Mouse (Mus musculus) left cerebral cortex, postnatal 14 days (tissue): ENCODE data around the gene 1810010D01Rik. TPM values are rescaled to one million over a fixed set of nuclear protein-coding genes. Genes with fewer than 3 reads are reported as not detected.
A peak's percentile ranks its signal among the peaks of the same experiment; 100 is the strongest.

Experiments
- DNase-seq, 2 experiments: peaks; one replicate each; pipeline ENCODE4 v3.0.0; 2021 to 2022; ENCODE audit warnings: low spot score in 2 of 2, mixed read lengths in 1 of 2
- intact Hi-C: fragments of 180-260 bp; cut with DNase I; formaldehyde crosslinking; loops from one replicate; pipeline ENCODE4 v1.15.1; 2025
- long read RNA-seq, 2 experiments: library from polyadenylated mRNA; stranded (forward); transcript quantifications; one replicate each; pipeline ENCODE4 v2.0.0; 2021
- total RNA-seq, 2 experiments: library from RNA; stranded (reverse); gene quantifications; 2 replicates each; pipeline ENCODE4 v1.2.3; 2021

The 1810010D01Rik gene
- total RNA-seq = not detected
- long read RNA-seq, experiment 1 = 0 reads
- long read RNA-seq, experiment 2 = 0 reads

- intact Hi-C loops = no loop called here
These were observed at the start of gene 1810010D01Rik for GRCm38 (mm10) chr7:145208006-145208405. Gene 1810010D01Rik, minus strand, starts transcription at chr7:145208119.

DNA sequence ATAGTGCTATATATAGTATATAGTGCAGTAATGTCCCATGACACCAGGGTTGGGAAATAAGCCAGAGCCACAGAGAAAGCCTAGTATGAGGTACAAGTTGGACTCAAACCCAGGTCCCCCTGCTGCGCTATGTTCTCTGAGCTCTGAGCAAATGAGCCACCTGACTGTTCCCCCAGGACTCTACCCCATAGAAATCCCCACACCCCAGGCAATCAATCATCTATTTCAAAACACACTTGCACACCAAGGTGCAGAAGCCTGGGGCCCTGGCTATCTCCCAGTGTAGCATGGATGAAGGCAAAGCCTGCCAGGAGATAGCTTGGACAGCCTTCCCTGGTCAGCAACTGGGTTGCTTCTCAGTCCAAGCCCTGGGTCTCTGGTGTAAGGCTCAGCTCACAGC, 48.2 kb upstream of the 1810010D01Rik start:
- intact Hi-C loops = no loop called here

More at GRCm38 (mm10) chr7:145208006-145208405, at the start of gene 1810010D01Rik:
- no peak for DNase-seq

DNA sequence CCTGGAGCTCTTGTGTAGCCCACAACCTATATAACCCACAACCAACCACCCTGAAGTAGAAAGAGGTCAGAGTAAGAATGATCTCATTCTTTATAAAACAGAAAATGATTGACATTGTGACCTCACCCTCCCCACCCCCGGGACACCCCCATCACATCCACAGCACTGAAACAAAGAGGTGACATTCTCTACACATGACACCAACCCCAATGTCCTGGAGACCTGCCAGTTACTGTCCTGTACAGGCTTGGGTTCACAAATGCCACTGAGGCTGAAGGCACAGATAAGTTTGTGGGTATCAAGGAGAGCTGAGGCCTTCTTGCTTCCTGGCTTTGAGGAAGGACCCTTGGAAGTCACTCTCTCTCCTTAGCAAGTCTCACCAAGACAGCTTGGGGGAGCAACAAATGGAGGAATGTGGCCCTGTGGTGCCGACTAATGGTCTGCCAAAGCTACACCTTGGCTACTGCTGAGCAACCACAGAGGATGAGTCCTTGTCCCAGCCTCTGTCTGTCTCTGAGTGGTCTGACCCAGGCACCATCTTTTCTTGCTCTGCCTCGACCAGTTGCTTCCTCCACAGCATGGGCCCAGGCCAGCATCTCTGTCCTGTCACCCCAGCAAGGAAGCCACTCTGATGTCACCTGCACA, 46.2 kb upstream of the 1810010D01Rik start:
- intact Hi-C loops = no loop called here
- no peak for DNase-seq

More for the DNA sequence above, 48.2 kb upstream of the 1810010D01Rik start:
- DNase-seq = no peak

DNA sequence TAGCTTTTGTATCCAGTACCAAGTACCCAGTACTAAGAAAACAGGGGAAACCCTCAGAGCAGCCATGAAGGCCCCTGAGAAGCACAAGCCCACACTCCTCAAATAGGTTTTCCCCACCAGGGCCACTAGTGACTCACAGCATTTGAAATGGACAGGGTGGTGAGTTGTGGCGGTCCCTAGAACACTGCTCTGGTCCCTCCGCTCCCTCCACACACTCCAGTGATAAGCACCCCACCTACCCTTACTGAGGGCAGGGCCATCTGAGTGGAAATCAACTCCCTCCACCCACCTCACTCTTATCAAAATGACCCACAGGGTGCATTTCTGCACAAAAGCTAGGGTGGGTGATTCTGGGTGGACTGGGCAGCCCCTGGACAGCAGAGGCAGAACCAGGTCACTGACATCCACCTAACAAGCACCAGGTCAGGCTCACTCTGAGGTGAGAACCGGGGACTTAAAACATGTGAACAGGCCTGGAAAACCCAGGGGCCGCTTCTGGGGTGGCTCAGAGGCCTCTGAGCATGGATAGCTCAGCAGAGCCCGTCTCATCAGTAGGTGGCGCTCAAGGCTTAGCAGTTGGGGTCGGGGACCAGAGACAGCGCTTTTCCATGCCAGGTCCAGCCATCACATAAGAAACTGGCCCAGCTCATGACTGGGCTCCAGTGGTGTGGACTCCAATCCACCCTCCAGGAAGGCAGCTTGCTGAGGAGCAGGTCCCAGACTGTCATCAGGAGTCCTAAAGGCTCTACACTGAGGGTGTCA, 45.0 kb upstream of the 1810010D01Rik start:
- intact Hi-C loops = no loop called here
- peak; percentile 73 to 82 for DNase-seq

DNA sequence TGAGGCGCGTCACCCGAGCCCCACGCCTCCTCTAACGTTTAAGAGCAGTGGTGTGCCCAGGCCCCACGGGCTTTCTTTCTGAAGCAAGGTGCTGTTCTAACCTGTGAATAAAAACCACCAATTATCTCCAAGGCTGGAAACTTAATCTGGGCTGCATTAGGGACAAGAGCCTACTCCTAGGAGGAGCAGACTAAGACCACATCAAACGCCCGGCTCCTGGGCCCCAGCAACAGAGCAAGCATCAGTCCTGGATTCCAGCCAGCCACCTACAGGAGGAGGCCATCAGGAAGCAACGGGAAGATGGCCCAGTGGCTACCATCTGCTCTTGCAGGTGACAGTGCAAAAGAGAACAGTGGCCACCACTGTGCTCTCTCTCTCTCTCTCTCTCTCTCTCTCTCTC, 42.3 kb upstream of the 1810010D01Rik start:
- DNase-seq = no peak
- intact Hi-C loops = no loop called here

DNA sequence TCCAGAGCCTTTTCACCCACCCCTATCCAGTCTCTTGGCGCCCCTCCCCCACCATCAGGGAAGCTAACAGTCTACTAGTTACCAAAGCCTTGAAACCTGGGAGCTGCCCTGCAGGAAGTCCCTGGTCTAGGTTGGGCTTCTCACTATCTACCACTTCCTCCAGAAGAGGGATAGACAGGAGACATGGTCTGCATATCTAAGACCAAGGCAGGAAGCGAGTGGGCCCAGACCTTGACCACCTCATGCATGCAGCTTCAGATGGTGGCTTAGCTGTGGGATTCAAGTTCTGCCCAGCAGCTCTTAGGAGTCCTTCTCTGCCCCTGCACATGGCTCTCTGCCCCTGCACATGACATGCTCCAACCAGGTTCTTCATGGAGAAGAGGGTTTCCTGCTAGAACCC, 41.0 kb upstream of the 1810010D01Rik start:
- intact Hi-C loops = no loop called here
- no peak for DNase-seq

DNA sequence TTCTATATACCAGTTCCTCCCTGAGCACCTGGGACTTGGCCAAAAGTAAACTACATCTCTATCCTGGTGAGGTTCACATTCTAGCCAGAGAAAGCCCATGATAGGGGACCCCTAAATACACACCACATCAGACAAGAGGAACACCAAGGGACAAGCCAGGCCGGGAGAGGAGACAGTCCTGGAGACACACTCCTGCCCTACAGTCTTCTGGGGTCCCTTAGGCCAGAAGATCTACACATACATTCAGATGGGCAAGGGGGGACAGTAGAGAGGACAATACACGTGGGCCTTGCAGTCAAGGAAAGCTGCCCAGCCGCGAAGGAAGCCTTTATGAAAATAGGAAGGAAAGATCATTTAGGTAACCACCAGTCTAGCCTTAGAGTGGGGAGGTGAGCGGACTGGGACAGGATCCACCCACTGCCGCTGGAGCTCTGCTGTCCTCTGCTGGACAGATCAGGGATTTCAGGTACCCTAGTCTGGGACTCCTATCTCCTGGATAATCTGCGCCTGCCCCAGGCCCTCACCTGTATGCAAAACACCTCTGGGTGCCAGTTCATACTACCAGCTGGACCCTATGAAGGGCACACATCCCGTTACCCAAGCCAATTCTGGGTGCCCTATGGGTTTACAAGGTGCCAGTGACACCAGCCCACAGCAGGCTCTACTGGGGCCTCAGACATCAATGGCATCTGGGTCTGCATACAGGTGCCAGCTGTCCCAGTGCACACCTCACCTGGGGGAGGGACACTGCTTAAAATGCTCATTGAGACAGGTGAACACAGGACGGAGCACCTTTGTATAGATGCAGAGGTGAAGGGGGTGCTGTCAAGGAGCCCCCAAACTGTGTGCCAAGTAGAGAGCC, 35.2 kb upstream of the 1810010D01Rik start:
- intact Hi-C loops = loop anchor here (1.0 kb wide), 1 partner anchor 306 kb away; no protein-coding TSS in a partner anchor
- DNase-seq = peak; percentile 53 to 78

GRCm38 (mm10) chr7:145242028-145242427, 34.1 kb upstream of the 1810010D01Rik start:
- intact Hi-C loops = no loop called here
- DNase-seq = no peak

GRCm38 (mm10) chr7:145240929-145241328, 33.0 kb upstream of the 1810010D01Rik start:
- intact Hi-C loops = no loop called here
- DNase-seq = no peak

DNA sequence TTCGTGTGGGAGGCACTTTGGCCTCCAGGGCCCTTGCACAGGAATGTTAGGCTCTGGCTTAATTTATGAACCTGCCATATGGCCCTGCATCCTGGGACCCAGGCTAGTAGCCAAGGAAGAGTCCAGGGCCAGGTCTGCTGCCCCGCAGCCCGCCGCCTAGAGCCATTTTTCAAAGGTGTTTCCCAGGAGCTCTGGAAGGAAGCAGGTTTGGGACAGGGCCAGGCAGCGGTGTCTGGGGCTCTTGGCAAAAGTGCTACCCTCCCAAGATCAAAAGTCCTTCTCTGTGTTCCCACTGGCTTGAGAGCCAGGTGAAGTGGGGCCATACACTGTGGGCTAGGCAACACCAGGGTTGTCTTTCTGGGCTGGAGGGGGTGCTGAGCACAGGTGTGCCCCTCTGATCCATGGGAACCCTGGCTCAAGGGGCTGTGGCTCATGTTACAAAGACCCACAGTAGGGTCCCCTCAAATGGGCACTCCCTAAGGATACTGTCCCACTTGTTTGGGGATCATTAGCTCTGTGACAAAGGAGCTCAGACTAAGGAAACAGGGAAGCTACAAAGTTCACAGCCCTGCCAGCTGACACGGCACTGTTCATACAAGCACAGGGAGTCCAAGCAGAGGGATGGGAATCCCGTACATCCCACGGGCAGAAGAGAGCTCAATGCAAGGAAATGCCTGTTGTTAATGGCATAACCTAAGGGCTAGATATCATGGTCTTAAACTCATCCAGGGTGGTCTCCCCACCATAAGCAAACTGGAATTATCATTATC, 32.0 kb upstream of the 1810010D01Rik start:
- intact Hi-C loops = no loop called here
- no peak for DNase-seq

- intact Hi-C loops = no loop called here
These were observed 31.2 kb upstream of the 1810010D01Rik start for GRCm38 (mm10) chr7:145239145-145239544.

DNA sequence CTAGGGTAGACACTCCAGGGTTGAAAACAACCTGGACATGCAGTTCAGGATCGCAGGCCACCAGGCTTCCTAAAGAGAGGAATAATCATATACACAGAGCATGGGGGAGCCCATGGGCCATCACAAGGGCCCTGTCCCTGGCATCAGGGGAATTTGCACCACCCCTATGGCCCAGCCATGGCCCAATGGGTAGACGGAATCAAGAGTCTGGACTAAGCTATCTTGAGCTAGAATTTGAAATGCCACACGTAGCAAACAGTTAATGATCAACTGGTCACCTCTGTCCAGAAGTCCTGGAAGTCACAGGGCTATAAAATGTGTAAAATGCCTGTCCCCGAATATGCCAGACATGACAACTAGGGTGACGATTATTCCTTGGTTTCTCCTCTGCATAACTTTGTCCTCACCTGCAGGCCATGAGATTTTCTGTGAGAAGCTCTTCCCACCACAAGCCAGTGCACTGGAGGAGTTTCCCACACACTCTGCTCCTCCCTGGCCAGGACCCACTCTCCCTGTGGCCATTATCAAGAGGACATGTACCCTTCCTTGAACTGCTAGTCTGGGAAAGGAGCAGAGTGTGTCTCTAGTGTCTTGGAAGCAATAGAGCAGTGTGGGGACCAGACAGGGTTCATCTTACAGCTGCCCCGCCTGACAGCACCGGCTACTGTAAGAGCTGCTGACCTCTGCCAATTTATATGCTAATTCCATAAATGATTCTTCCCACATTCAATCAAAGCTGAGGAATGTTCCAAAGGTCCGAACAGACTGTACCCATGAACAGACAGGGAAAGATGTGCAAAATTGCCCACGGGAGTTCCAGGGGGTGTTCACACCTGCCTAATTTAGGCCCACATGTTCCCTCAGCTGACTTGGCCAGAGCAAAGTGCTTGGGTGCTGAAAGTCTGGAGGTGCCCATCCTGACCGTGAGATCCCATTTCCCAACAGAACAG, 27.2 kb upstream of the 1810010D01Rik start:
- DNase-seq = no peak
- intact Hi-C loops = no loop called here

More at GRCm38 (mm10) chr7:145239145-145239544, 31.2 kb upstream of the 1810010D01Rik start:
- no peak for DNase-seq

DNA sequence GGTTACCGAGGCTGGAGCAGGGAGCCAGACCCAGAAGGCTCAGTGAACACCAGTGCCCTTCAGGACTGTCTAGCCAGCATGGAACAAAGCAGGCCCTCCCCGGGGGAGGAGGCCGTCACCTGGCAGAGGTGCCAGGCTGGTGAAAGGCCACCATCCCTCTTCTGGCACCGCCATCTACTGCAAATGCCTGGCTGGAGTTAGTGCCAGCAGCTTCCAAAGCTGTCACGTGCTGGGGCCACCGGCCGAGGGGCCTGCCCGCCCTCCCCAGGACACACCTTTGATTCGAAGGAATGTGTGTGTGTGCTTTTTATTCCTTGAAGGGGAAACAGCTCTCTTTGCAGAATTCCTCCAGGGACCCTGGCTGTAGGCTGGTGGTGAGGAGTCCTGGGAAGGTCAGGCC, 23.7 kb upstream of the 1810010D01Rik start:
- intact Hi-C loops = no loop called here
- DNase-seq = no peak

DNA sequence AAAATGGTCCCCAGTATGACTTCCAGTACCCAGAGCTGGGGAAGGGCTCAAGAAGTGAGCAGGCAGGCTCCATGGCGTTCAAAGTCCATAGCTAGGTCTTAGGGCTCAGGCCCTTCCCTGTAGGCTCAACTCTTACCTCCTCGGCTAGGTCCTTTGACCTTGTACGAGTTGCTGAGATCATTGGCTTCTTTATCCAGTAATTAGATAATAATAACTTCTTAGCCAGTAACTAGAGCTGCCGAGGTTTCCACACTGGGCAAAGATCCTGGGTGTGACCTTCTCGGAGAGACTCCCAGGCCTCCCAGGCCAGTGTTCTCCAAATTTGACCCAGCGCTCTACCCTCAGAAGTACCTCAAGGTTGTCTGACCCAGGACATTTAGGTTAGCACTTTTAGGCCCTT, 18.7 kb upstream of the 1810010D01Rik start:
- intact Hi-C loops = no loop called here
- no peak for DNase-seq

DNA sequence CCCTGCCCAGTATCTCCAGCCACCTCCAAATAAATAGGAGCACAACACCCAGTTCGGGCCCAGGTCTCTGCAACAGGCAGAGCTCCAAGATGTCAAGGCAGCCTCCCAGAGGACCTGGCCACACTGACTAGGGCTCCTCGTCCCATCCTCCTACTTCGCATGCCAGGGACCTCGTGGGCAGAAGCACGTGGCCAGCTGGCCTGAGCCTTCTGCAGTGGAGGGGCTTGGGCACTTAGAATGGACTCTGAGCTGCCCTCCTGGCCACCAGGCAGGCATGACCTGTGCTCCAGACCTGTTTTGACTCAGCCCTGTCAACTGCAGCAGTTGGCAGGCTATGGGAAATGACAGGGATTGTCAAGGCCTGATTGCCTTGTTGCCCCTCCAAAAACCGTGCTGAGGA, 17.7 kb upstream of the 1810010D01Rik start:
- intact Hi-C loops = no loop called here
- DNase-seq = no peak

- intact Hi-C loops = no loop called here
- peak; percentile 28 to 52 for DNase-seq
These were observed 14.1 kb upstream of the 1810010D01Rik start for GRCm38 (mm10) chr7:145221841-145222689.

DNA sequence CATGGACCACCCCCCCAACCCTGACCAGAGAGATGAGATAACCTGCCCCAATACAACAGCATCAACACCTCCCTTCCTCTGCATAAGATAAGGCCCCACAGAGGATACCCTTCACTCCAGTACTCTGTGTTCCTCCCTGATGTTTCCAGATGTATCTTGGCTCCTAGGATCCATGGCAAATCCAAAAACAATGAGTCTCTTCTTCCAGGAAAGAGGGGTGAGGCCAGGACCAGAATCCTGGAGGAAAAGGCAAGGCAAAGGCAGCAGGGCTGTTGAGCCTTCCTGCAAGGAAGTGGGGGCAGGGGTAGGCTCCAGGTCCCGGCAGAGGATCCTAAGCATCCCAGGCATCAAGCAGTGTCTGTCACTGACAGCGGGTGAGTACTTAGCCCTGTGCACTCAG, 13.4 kb upstream of the 1810010D01Rik start:
- intact Hi-C loops = no loop called here

More for the DNA sequence above, 13.4 kb upstream of the 1810010D01Rik start:
- no peak for DNase-seq
